Mouse (Mus musculus) stomach, embryonic 16.5 days (tissue): ENCODE measurements around the gene Id1. TPM values are rescaled to one million over a fixed set of nuclear protein-coding genes. Genes with fewer than 3 reads are reported as not detected.

Source experiments
- ATAC-seq: fragments of 200-750 bp; cut with Nextera tagmentation; 2 replicates; pipeline ENCODE4 v1.8.0; 2017; ENCODE audit warnings: moderate number of reproducible peaks, moderate TSS enrichment; ENCODE audit not compliant: insufficient read depth, low FRiP score
- H3K27ac ChIP-seq: fragments of 300-500 bp; sonication (generic); 2 replicates; pipeline ENCODE4 v1.5.1; 2014; ENCODE audit warnings: low read length
- H3K27me3 ChIP-seq: fragments of 300-500 bp; sonication (generic); 2 replicates; pipeline ENCODE4 v1.6.1; 2014; ENCODE audit warnings: low read length, control low read depth, mixed read lengths; ENCODE audit not compliant: control insufficient read depth, insufficient read depth
- H3K36me3 ChIP-seq: fragments of 300-500 bp; sonication (generic); 2 replicates; pipeline ENCODE4 v1.6.1; 2014; ENCODE audit warnings: low read length; ENCODE audit not compliant: control insufficient read depth, insufficient read depth
- H3K4me1 ChIP-seq: fragments of 300-500 bp; sonication (generic); 2 replicates; pipeline ENCODE4 v1.6.1; 2014; ENCODE audit warnings: low read length, control low read depth, mixed read lengths; ENCODE audit not compliant: control insufficient read depth, insufficient read depth
- H3K4me2 ChIP-seq: fragments of 300-500 bp; sonication (generic); 2 replicates; pipeline ENCODE4 v1.6.1; 2014; ENCODE audit warnings: low read depth, low read length, mixed read lengths
- H3K4me3 ChIP-seq: fragments of 300-500 bp; sonication (generic); replicated peaks from 2 replicates; pipeline ENCODE4 v1.5.1; 2014; ENCODE audit warnings: mild to moderate bottlenecking, low read length
- H3K9ac ChIP-seq: fragments of 300-500 bp; sonication (generic); 2 replicates; pipeline ENCODE4 v1.6.1; 2014; ENCODE audit warnings: low read length
- H3K9me3 ChIP-seq: fragments of 300-500 bp; sonication (generic); replicated peaks from 2 replicates; pipeline ENCODE4 v1.6.1; 2016; ENCODE audit warnings: low read length, control low read depth; ENCODE audit not compliant: control insufficient read depth
- WGBS: fragments of 180-500 bp; shearing (Covaris S2); extraction: QIAGEN DNeasy Blood & Tissue Kit; methylation state at CpG from one replicate; pipeline ENCODE4 v1.1.7; 2014; 5-methylcytosine and 5-hydroxymethylcytosine counted together
- polyA plus RNA-seq: library from polyadenylated mRNA; unstranded; fragments of >200 nt; fragmentation: Nextera tagmentation; extraction: Ambion mirVana; gene quantifications from 2 replicates; pipeline ENCODE4 v1.2.1, GENCODE M21; 2015

The Id1 gene
- polyA plus RNA-seq, 1 experiment from 2014 or later = 125 TPM

DNA sequence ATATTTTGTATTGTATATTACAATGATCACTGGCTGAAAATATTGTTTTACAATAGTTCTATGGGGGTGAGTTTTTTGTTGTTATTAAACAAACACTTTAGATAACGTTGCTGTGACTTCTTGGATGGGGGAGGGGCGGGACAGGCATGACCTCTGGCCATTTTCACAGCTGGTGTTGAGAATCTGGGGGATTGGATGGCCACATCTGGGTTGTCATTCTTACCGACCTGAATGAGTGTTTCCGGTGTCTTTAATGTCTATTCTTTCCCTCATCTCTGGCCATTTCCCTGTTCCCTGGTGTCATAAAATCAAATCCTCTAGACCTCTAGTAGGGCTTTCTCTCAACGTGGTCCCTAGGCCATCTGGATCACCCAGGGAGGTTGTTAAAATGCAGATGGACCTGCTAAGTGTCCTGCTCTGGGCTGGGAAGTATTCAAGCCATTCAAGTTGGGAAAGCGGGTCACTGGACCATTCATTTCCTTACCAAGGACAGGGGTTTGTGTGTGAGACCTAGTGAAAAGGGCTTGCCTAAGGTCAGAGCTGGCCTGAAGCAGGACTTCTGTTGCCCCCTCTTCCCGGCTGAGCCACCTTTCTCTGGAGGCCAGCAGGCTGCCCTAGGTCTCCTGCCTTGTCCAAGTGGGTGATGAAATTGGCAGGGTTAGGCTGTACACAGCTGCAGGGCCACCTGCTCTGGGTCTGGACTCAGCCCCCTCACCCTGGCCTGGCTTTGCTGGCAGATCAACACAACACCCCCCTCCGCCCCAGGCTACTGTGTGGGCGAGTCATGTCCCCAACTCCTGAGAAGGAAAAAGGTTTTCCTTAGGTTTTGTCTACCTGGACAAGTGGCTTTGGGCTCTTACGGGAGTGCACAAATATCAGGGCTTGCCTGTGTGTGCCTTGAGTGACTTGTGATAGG, 1.5 kb downstream of the Id1 start:
- peaks cover 62% of the 10 kb centered on the region for H3K4me1 ChIP-seq
- ATAC-seq = no peak

DNA sequence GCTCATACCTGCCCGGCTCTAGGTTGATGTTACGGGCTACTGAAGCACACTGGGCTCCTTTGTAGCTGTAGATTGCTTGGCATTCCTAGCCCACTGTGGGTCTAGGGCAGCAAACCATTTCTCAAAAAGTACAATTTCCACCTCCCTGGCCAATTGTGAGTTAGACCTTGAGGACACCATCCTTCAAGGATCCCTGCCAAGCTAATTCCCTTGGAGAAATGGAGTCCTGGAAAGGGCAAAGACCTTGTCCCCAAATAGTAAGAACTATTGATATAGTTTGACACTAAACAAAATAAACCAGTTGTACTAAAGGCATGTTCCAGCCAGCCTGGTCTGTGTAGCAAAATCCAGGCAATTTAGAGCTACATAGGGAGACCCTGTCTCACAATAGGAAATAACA, 2.3 kb downstream of the Id1 start:
- Histone ChIP-seq H3K27me3 (no peaks in the 10 kb centered on the region), H3K27ac (peak overlapping the region; percentile 97), H3K4me3 (peak overlapping the region; percentile 67), H3K9ac (peak overlapping the region; percentile 89), H3K9me3 (no peaks in the 10 kb centered on the region), H3K36me3 (no peaks in the 10 kb centered on the region), H3K4me1 (peaks cover 57% of the 10 kb centered on the region), H3K4me2 (peak overlapping the region; percentile 89)
- no peak for ATAC-seq
- WGBS = 44% methylated on average over 2 of the region's 2 CpGs

More for the DNA sequence above, 1.5 kb downstream of the Id1 start:
- Histone ChIP-seq H3K4me2 (peak overlapping the region; percentile 89), H3K27ac (peak overlapping the region; percentile 97), H3K9me3 (no peaks in the 10 kb centered on the region), H3K36me3 (no peaks in the 10 kb centered on the region), H3K4me3 (peak overlapping the region; percentile 67), H3K27me3 (no peaks in the 10 kb centered on the region), H3K9ac (peak overlapping the region; percentile 89)
- WGBS = 12% methylated on average over 10 of the region's 10 CpGs

DNA sequence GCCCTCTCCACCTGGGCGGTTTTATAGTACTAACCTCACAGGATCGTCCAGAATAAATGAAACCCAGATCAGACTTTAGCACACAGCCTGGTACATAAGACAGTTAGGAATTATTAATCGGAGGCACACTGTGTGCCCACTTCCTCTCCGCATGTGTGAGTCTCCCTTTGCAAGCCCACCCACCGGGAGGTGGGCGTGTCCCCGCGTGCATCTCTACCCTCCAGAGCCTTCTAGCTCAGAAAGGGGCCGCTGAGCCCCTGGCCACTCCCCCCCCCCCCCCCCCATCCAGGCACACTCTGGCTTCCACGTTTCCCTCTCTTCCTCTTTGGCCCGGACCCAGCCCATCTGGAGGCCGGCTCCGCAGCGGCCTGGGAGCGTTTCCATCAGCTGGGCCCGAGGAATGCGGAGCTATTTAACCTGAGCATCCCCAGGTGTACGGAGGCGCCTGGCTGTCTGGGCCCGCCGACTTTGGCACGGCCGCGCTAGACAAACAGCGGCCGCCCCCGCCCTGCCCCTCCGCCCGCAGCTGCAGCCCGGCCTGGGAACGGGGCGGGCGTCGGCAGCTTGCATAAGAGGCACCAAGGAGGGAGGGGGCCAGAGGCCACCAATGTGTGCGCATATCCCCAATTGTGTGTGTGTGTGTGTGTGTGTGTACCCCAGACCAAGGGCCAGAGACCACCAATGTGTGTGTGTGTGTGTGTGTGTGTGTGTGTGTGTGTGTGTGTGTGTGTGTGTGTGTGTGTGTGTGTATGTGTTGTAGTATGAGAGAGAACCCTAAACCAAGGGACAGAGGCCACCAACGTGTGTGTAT, 3.2 kb downstream of the Id1 start:
- peak overlapping the region; percentile 89 for H3K4me2 ChIP-seq
- H3K36me3 ChIP-seq = no peaks in the 10 kb centered on the region
- no peaks in the 10 kb centered on the region for H3K9me3 ChIP-seq
- H3K4me3 ChIP-seq = peak overlapping the region; percentile 67
- H3K9ac ChIP-seq = peak overlapping the region; percentile 89
- peak overlapping the region; percentile 97 for H3K27ac ChIP-seq
- under 1% methylated on average over 35 of the region's 36 CpGs for WGBS
- H3K27me3 ChIP-seq = no peaks in the 10 kb centered on the region
- peaks cover 48% of the 10 kb centered on the region for H3K4me1 ChIP-seq
- ATAC-seq = peak; percentile 68

DNA sequence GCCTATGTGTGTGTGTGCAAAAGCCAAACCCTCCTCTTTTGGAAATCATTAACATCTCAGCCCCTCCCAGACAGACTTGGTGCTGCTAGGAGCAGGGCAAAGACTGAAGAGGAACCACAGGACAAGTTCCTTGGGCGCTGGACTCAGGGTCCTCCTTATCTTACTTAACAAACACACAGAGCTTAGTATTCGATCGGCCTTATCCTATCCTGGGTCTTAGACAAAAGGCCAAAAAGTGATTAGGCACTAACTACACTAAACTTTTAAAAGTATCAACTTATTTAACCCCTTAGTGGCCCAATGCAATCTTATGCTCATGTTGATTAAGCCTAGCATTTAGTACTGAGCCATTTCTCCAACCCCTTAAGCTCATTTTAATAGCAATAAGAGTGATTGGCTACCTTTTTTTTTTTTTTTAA, 3.8 kb downstream of the Id1 start:
- 7% methylated on average over 3 of the region's 3 CpGs for WGBS
- H3K4me1 ChIP-seq = peaks cover 42% of the 10 kb centered on the region
- H3K4me2 ChIP-seq = peak overlapping the region; percentile 89
- H3K36me3 ChIP-seq = no peaks in the 10 kb centered on the region
- no peaks in the 10 kb centered on the region for H3K9me3 ChIP-seq
- no peak overlapping the region; the same call in 1 of the 2 replicates for H3K9ac ChIP-seq
- no peak overlapping the region; the same call in 1 of the 2 replicates for H3K4me3 ChIP-seq
- ATAC-seq = peak; percentile 48
- peak overlapping the region; percentile 97 for H3K27ac ChIP-seq
- H3K27me3 ChIP-seq = no peaks in the 10 kb centered on the region

DNA sequence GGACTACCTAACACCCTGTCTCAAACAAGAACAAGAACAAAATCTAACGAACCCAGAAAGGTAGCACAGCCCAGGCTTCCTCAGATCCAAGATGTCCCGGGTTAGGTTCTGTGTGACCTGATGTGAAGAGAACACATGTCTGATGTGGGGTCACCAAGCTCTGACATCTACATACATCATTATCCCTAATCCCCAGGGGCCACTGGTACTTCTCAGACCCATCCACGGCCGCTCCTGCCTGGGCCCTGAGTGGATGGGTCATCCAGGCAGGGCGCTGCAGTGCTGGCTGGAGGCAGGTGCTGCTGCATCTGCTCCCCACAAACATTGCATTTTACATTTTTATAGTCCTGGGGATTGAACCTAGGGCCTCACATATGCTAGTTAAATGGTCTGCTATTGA, 4.4 kb downstream of the Id1 start:
- no peaks in the 10 kb centered on the region for H3K36me3 ChIP-seq
- peak overlapping the region; percentile 97 for H3K27ac ChIP-seq
- no peak overlapping the region for H3K4me2 ChIP-seq
- peaks cover 41% of the 10 kb centered on the region for H3K4me1 ChIP-seq
- H3K9me3 ChIP-seq = no peaks in the 10 kb centered on the region
- 0 out of 2 replicates have a peak overlapping the region, but pooled peaks have one; percentile 36 for H3K9ac ChIP-seq
- WGBS = 58% methylated on average over 5 of the region's 5 CpGs
- ATAC-seq = no peak
- no peak overlapping the region for H3K4me3 ChIP-seq
- H3K27me3 ChIP-seq = no peaks in the 10 kb centered on the region

DNA sequence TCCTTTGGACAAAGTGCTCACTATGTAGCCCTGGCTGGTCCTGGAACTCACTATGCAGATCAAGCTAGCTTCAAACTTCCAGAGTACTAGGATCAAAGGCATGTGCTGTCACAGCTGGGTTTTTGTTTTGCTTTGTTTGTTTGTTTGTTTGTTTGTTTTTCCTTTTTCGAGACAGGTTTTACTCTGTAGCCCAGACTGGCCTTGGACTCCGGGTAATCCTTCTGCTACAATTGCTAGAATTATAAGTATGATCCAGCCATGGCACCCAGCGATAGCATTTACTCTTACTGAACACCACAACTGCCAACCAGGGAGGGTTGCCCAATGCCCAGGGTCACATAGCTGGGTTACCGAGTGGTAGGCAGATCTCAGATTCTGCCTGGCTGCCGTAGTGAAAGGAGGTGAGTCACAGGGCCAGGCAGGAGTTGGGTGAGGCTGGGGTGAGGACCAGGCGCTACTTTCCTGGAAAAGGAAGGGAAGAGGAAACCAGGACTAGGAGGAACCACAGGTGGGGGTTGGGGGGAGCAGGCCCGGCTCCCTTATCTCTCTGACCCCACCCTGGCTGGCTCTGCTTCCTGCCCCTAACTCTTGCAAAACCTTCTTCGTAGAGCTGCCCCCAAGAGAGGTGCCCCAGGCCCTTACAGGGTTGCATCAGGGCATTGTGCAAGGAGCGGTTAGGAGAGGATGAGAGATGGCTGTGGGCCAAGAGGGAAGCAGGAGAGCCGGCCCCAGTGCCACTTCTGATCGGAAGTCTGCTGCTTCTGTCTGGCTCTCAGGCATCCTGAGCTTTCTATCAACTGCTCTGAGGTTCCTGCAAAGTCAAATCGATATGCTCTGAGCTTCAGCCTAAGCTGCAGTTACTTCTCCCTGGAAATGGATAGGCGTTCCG, 5.3 kb downstream of the Id1 start:
- peak overlapping the region; percentile 31; the same call in 1 of the 2 replicates for H3K9ac ChIP-seq
- no peak overlapping the region for H3K4me3 ChIP-seq
- H3K4me1 ChIP-seq = peaks cover 41% of the 10 kb centered on the region
- H3K27me3 ChIP-seq = no peaks in the 10 kb centered on the region
- peak; percentile 46 for ATAC-seq
- H3K27ac ChIP-seq = peak overlapping the region; percentile 97
- H3K4me2 ChIP-seq = peak overlapping the region; percentile 28
- no peaks in the 10 kb centered on the region for H3K9me3 ChIP-seq
- no peaks in the 10 kb centered on the region for H3K36me3 ChIP-seq
- WGBS = 25% methylated on average over 14 of the region's 14 CpGs

DNA sequence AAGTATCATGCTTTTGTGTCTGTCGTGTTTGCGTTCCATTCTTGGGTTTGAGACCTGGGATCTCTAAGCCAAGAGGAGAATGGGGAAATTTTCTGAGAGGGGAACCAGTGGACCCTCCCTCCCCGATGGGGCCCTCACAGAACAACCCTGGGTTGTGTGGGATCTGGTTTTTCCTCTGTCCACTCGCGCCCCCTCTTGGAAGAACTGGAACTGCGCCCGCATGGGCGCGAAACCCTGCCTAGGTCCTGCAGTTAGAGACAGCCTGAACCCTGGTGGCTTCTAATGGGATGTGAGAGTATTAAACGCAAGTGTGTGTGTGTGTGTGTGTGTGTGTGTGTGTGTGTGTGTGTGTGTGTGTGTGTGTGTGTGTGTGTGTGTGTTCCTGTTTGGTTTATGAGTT, 6.4 kb downstream of the Id1 start:
- Histone ChIP-seq H3K27me3 (no peaks in the 10 kb centered on the region), H3K9me3 (no peaks in the 10 kb centered on the region), H3K27ac (peak overlapping the region; percentile 97), H3K9ac (no peak overlapping the region), H3K4me2 (peak overlapping the region; percentile 28), H3K36me3 (no peaks in the 10 kb centered on the region), H3K4me1 (peaks cover 41% of the 10 kb centered on the region), H3K4me3 (no peak overlapping the region)
- 26% methylated on average over 10 of the region's 10 CpGs for WGBS
- ATAC-seq = peak; percentile 22; the same call in 1 of the 2 replicates

DNA sequence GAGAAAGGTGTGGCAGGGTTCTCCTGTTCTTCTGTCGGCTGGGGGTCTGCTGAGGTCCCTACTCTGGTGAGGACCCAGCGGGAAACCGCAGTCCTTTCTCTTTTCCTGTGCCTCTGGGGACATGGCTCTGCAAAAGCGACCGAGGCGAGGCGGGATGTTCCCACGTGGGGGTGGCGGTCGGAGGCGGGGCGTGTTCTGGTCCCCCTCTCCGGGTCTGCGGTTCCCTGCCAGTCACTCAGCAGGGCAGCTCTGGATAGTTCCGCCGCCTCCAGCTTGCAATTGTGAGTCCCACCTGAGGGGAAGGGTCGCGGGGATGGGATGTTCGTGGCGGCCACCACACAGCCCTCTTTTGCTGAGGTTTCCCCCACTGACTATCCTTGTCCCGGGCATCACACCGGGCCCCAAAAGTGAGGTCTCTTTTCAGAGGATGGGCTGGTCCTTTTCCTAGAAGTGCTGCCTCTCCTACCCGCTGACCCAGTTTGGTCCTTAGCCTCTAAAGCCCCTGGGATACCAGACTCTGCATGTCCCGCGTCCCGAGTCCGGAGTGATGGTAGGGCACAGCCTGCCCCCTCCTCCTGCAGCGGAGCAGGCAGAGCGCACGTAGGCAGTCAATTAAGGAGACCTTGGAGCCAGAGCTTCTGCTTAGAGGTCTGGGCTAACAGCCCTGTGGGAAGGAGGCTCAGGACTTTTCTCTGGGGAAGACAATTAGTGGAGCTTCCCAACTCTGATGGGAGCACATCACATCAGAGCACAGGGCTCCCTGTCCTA, 18.1 kb downstream of the Id1 start, which contains the start of gene Cox4i2:
TSS of gene Cox4i2 (plus strand) at position 230 of the 768 bp plus-strand sequence.
- Histone ChIP-seq H3K9me3 (no peaks in the 10 kb centered on the region), H3K27me3 (no peaks in the 10 kb centered on the region), H3K4me1 (peaks cover 9% of the 10 kb centered on the region), H3K36me3 (no peaks in the 10 kb centered on the region), H3K9ac (peak within 1 kb of the TSS; percentile 62), H3K27ac (no peak within 1 kb of the TSS), H3K4me3 (peak within 1 kb of the TSS; percentile 37), H3K4me2 (peak within 1 kb of the TSS; percentile 57)
- ATAC-seq = peak; percentile 38; the same call in 1 of the 2 replicates
- WGBS = 7% methylated on average over 30 of the region's 30 CpGs
